Comparison of ENCODE assay signal across 8 mouse cellular contexts in the genomic region with DNA sequence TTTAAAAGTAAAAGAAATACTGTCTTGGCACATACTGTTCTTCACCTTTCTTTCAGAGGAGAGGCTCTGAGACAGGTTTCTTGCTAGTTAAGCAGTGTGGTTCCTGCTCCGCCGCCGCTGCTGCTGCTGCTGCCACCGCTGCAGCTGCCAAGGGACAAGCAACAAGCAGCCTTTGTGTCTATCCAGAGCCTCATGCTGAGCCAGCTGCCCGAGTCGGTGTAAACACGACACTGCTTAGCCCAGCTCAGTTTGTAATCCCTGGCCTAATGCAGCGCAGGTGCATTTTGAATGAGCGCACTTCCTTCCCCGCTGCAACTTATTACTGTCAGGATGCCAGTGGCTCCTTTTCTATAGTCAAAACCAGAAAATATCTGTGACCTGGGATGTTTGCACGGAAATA.
DNase-seq lines count a peak whose midpoint lies in the region; ATAC-seq and TF ChIP-seq lines count a peak whose summit lies in the region.

No protein-coding gene starts in this region.

- H3K36me3 ChIP-seq in kidney, embryonic 16.5 days (ENCODE audit: insufficient read depth, low read length) = no peaks in the 10 kb centered on the region
- no peaks in the 10 kb centered on the region for H3K36me3 ChIP-seq in embryonic facial prominence, embryonic 13.5 days
- H3K36me3 ChIP-seq in hindbrain, postnatal 0 days (ENCODE audit: insufficient read depth, low read length) = no peaks in the 10 kb centered on the region
- no peaks in the 10 kb centered on the region for H3K36me3 ChIP-seq in midbrain, embryonic 15.5 days (replicated peaks)
- no peaks in the 10 kb centered on the region for H3K36me3 ChIP-seq in liver, embryonic 11.5 days (ENCODE audit: control insufficient read depth, insufficient read depth, low read length)

- H3K4me1 ChIP-seq in kidney, embryonic 16.5 days (ENCODE audit: insufficient read depth, low read length) = peaks cover 16% of the 10 kb centered on the region; the same call in 1 of the 2 replicates
- peaks cover 10% of the 10 kb centered on the region for H3K4me1 ChIP-seq in embryonic facial prominence, embryonic 13.5 days
- no peaks in the 10 kb centered on the region for H3K4me1 ChIP-seq in hindbrain, postnatal 0 days (ENCODE audit: insufficient read depth, low read length)
- H3K4me1 ChIP-seq in midbrain, embryonic 15.5 days = peaks cover 9% of the 10 kb centered on the region
- H3K4me1 ChIP-seq in liver, embryonic 11.5 days (replicated peaks; ENCODE audit: control insufficient read depth, insufficient read depth, low read length) = 0 out of 2 replicates have a peak, but pooled peaks cover 3% of the 10 kb centered on the region

- ATAC-seq in kidney, embryonic 16.5 days (ENCODE audit: low FRiP score, low TSS enrichment) = no peak
- ATAC-seq in embryonic facial prominence, embryonic 13.5 days (ENCODE audit: insufficient number of reproducible peaks, insufficient read depth, low FRiP score, low TSS enrichment, low read depth) = no peak
- ATAC-seq in hindbrain, postnatal 0 days = peak; percentile 52
- peak; percentile 77 for ATAC-seq in midbrain, embryonic 15.5 days (replicated peaks)
- ATAC-seq in liver, embryonic 11.5 days (replicated peaks; ENCODE audit: low FRiP score) = no peak

- 23% methylated on average over 11 of the region's 11 CpGs for WGBS in kidney, embryonic 16.5 days
- 4% methylated on average over 11 of the region's 11 CpGs for WGBS in embryonic facial prominence, embryonic 13.5 days
- WGBS in hindbrain, postnatal 0 days = 5% methylated on average over 11 of the region's 11 CpGs
- 1% methylated on average over 11 of the region's 11 CpGs for WGBS in midbrain, embryonic 15.5 days
- WGBS in liver, embryonic 11.5 days = 35% methylated on average over 11 of the region's 11 CpGs

- no peaks in the 10 kb centered on the region for H3K9me3 ChIP-seq in kidney, embryonic 16.5 days (ENCODE audit: low read length)
- no peaks in the 10 kb centered on the region for H3K9me3 ChIP-seq in embryonic facial prominence, embryonic 13.5 days
- H3K9me3 ChIP-seq in hindbrain, postnatal 0 days (ENCODE audit: low read length) = no peaks in the 10 kb centered on the region
- H3K9me3 ChIP-seq in midbrain, embryonic 15.5 days = no peaks in the 10 kb centered on the region
- no peaks in the 10 kb centered on the region for H3K9me3 ChIP-seq in liver, embryonic 11.5 days (ENCODE audit: control insufficient read depth, low read length)

- H3K9ac ChIP-seq in kidney, embryonic 16.5 days (replicated peaks; ENCODE audit: low read length) = 0 out of 2 replicates have a peak overlapping the region, but pooled peaks have one; percentile 31
- H3K9ac ChIP-seq in embryonic facial prominence, embryonic 13.5 days = no peak overlapping the region
- H3K9ac ChIP-seq in hindbrain, postnatal 0 days (replicated peaks; ENCODE audit: low read length) = 0 out of 2 replicates have a peak overlapping the region, but pooled peaks have one; percentile 17
- no peak overlapping the region for H3K9ac ChIP-seq in midbrain, embryonic 15.5 days
- H3K9ac ChIP-seq in liver, embryonic 11.5 days (ENCODE audit: low read depth, low read length) = no peak overlapping the region

- H3K27me3 ChIP-seq in kidney, embryonic 16.5 days (ENCODE audit: insufficient read depth, low read length) = no peaks in the 10 kb centered on the region
- H3K27me3 ChIP-seq in embryonic facial prominence, embryonic 13.5 days = no peaks in the 10 kb centered on the region
- H3K27me3 ChIP-seq in hindbrain, postnatal 0 days (ENCODE audit: insufficient read depth, low read length) = no peaks in the 10 kb centered on the region
- H3K27me3 ChIP-seq in midbrain, embryonic 15.5 days (replicated peaks) = no peaks in the 10 kb centered on the region
- H3K27me3 ChIP-seq in liver, embryonic 11.5 days (replicated peaks; ENCODE audit: control insufficient read depth, insufficient read depth, low read length) = no peaks in the 10 kb centered on the region

- TF ChIP-seq CTCF in hindbrain, postnatal 0 days (IDR thresholded peaks at IDR 0.05; ENCODE audit: low read depth) = no peak

- H3K4me2 ChIP-seq in kidney, embryonic 16.5 days (replicated peaks; ENCODE audit: low read depth, low read length) = no peak overlapping the region
- H3K4me2 ChIP-seq in embryonic facial prominence, embryonic 13.5 days = peak overlapping the region; percentile 37
- H3K4me2 ChIP-seq in hindbrain, postnatal 0 days (ENCODE audit: low read depth, low read length) = peak overlapping the region; percentile 19
- peak overlapping the region; percentile 13; the same call in 1 of the 2 replicates for H3K4me2 ChIP-seq in midbrain, embryonic 15.5 days
- no peak overlapping the region for H3K4me2 ChIP-seq in liver, embryonic 11.5 days

- no peak overlapping the region for H3K4me3 ChIP-seq in kidney, embryonic 16.5 days (ENCODE audit: low read length)
- H3K4me3 ChIP-seq in embryonic facial prominence, embryonic 13.5 days = no peak overlapping the region
- H3K4me3 ChIP-seq in hindbrain, postnatal 0 days (ENCODE audit: low read length) = no peak overlapping the region
- no peak overlapping the region for H3K4me3 ChIP-seq in midbrain, embryonic 15.5 days
- no peak overlapping the region for H3K4me3 ChIP-seq in liver, embryonic 11.5 days (ENCODE audit: low read depth, low read length)

- peak overlapping the region; percentile 65 for H3K27ac ChIP-seq in kidney, embryonic 16.5 days (ENCODE audit: low read length)
- peak overlapping the region; percentile 77 for H3K27ac ChIP-seq in embryonic facial prominence, embryonic 13.5 days
- H3K27ac ChIP-seq in hindbrain, postnatal 0 days = peak overlapping the region; percentile 80
- peak overlapping the region; percentile 87 for H3K27ac ChIP-seq in midbrain, embryonic 15.5 days
- H3K27ac ChIP-seq in liver, embryonic 11.5 days (ENCODE audit: low read depth, low read length) = no peak overlapping the region

- no peak for DNase-seq in kidney, adult 11 months
- DNase-seq in hindbrain, postnatal 0 days (ENCODE audit: low spot score) = peak; percentile 74
- peak; percentile 42 for DNase-seq in thymus, postnatal 14 days
- no peak for DNase-seq in liver, embryonic 11.5 days (ENCODE audit: low spot score)
- no peak for DNase-seq in cerebellum, adult 11-12 months

Comparison
In these comparisons a context has a peak if more than half of its experiments do, and no peak if none do; other contexts are left out.
1. ATAC-seq: peak in hindbrain, postnatal 0 days (single experiment) and midbrain, embryonic 15.5 days (single experiment); none in kidney, embryonic 16.5 days (single experiment), embryonic facial prominence, embryonic 13.5 days (single experiment) and liver, embryonic 11.5 days (single experiment).
2. H3K4me2 ChIP-seq: peak in embryonic facial prominence, embryonic 13.5 days (single experiment), hindbrain, postnatal 0 days (single experiment) and midbrain, embryonic 15.5 days (single experiment); none in kidney, embryonic 16.5 days (single experiment) and liver, embryonic 11.5 days (single experiment).
3. H3K9ac ChIP-seq: peak in kidney, embryonic 16.5 days (single experiment) and hindbrain, postnatal 0 days (single experiment); none in embryonic facial prominence, embryonic 13.5 days (single experiment), midbrain, embryonic 15.5 days (single experiment) and liver, embryonic 11.5 days (single experiment).
4. DNase-seq: peak in hindbrain, postnatal 0 days (single experiment) and thymus, postnatal 14 days (single experiment); none in kidney, adult 11 months (single experiment), liver, embryonic 11.5 days (single experiment) and cerebellum, adult 11-12 months (single experiment).